Mouse (Mus musculus) testis, adult 2 months (tissue): ENCODE data around the gene Gcnt4. TPM values are rescaled to one million over a fixed set of nuclear protein-coding genes. Genes with fewer than 3 reads are reported as not detected.
A peak's percentile ranks its signal among the peaks of the same experiment; 100 is the strongest.

ENCODE experiments used
- H3K27ac ChIP-seq: fragments of 200-500 bp; 2 replicates; pipeline ENCODE4 v1.5.1; 2012; ENCODE audit warnings: low read depth, low read length; ENCODE audit not compliant: control insufficient read depth, insufficient read depth
- H3K27me3 ChIP-seq: fragments of 200-500 bp; 2 replicates; pipeline ENCODE4 v1.6.1; 2012; ENCODE audit warnings: mild to moderate bottlenecking, low read length, moderate library complexity; ENCODE audit not compliant: control insufficient read depth, insufficient read depth
- H3K36me3 ChIP-seq: fragments of 200-500 bp; 2 replicates; pipeline ENCODE4 v1.6.1; 2012; ENCODE audit warnings: mild to moderate bottlenecking, low read length; ENCODE audit not compliant: control insufficient read depth, insufficient read depth
- H3K4me1 ChIP-seq: fragments of 200-500 bp; 2 replicates; pipeline ENCODE4 v1.6.1; 2012; ENCODE audit warnings: low read length; ENCODE audit not compliant: control insufficient read depth, insufficient read depth
- H3K4me3 ChIP-seq: fragments of 200-500 bp; 2 replicates; pipeline ENCODE4 v1.5.1; 2012; ENCODE audit warnings: low read depth, mild to moderate bottlenecking, low read length, moderate library complexity, mixed read lengths; ENCODE audit not compliant: control insufficient read depth
- CTCF ChIP-seq: fragments of 200-500 bp; IDR thresholded peaks from 2 replicates; pipeline ENCODE4 v1.5.1; 2012; ENCODE audit warnings: low read depth, mild to moderate bottlenecking, inconsistent platforms, low read length, moderate library complexity; ENCODE audit not compliant: control insufficient read depth, insufficient read depth, insufficient replicate concordance
- POLR2A ChIP-seq: fragments of 200-500 bp; IDR thresholded peaks from 2 replicates; pipeline ENCODE4 v1.6.1; 2012; ENCODE audit warnings: low read depth, mild to moderate bottlenecking, inconsistent platforms, low read length, moderate library complexity; ENCODE audit not compliant: control insufficient read depth
- polyA plus RNA-seq: library from polyadenylated mRNA; depleted of rRNA; stranded (reverse); fragments of >200 nt; gene quantifications from 2 replicates; pipeline ENCODE4 v1.2.3, GENCODE M21; 2012; rRNA removed

The Gcnt4 gene
- polyA plus RNA-seq, 1 experiment, result 1.4 TPM

DNA sequence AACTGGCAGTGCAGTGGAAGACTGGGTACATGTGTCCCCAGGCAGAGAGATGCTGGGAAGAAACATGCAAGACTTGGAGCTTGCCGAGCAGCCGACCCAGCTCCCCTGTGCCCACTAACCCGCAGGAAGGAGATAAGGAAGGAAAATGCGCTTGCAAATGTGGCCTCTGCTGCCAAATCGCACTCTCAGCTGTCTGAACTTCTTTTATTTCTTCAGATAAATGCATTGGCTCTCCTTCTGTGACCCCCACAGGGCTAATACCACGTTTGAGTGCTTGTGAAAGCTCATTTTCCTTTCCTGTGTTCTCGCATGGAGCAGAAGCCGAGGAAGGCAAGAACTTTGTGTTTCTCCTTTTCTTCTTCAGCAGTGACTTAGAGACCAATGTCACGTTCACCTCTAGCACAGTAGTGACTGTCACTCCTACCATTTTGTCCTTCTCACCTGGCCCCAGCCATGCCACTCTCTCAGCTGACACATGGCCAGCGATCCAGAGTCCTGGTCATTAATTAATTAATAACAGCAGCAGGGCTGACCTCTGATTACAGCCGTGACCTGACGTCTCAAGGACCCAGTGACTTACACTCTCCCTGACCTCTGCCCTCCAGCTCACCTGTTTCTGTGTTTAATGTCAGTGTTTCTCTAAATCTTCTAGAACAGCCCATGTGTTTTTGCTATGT is 61.2 kb downstream of the Gcnt4 start:
- Histone ChIP-seq H3K4me1 (peaks cover 21% of the 10 kb centered on the region), H3K27me3 (no peaks in the 10 kb centered on the region), H3K27ac (0 out of 2 replicates have a peak overlapping the region, but pooled peaks have one; percentile 33), H3K36me3 (no peaks in the 10 kb centered on the region), H3K4me3 (no peak overlapping the region)
- no peak for TF ChIP-seq POLR2A
- no peak for TF ChIP-seq CTCF

DNA sequence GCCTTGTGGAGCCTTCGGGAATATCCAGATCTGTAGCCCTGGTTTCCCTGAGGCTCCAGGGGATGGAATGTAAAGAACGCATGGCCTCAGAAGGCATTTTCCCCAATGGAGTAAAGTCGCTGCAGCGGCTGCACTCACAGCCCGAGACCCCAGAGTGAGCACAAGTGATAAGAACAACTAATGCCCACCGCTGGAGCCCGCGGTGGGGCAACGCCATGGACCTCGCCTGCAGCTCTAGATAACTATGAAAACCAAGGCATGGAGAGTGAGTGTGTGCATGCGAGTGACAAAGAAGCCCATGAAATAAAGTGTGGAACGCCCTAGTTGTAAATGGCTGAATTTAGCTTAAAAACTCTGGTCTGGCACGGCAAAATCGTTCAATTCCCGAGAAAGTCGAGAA is 64.6 kb downstream of the Gcnt4 start:
- Histone ChIP-seq H3K27ac (no peak overlapping the region), H3K4me1 (peaks cover 6% of the 10 kb centered on the region; the same call in 1 of the 2 replicates), H3K4me3 (no peak overlapping the region), H3K36me3 (no peaks in the 10 kb centered on the region), H3K27me3 (no peaks in the 10 kb centered on the region)
- TF ChIP-seq POLR2A (no peak), CTCF (no peak)

GRCm38 (mm10) chr13:96990045-96990444 is 65.6 kb downstream of the Gcnt4 start:
- H3K27ac ChIP-seq, result no peak overlapping the region
- no peaks in the 10 kb centered on the region for H3K27me3 ChIP-seq
- TF ChIP-seq POLR2A, result no peak
- no peak for TF ChIP-seq CTCF

GRCm38 (mm10) chr13:96990561-96991265 is 66.2 kb downstream of the Gcnt4 start:
- H3K36me3 ChIP-seq, result no peaks in the 10 kb centered on the region
- H3K27me3 ChIP-seq, result no peaks in the 10 kb centered on the region
- H3K4me3 ChIP-seq, result no peak overlapping the region
- no peak overlapping the region for H3K27ac ChIP-seq
- TF ChIP-seq POLR2A (no peak), CTCF (no peak)
- peaks cover 2% of the 10 kb centered on the region; the same call in 1 of the 2 replicates for H3K4me1 ChIP-seq

More at GRCm38 (mm10) chr13:96990045-96990444, 65.6 kb downstream of the Gcnt4 start:
- Histone ChIP-seq H3K4me1 (peaks cover 4% of the 10 kb centered on the region; the same call in 1 of the 2 replicates), H3K4me3 (no peak overlapping the region), H3K36me3 (no peaks in the 10 kb centered on the region)

GRCm38 (mm10) chr13:96993291-96993989 is 69.0 kb downstream of the Gcnt4 start:
- Histone ChIP-seq H3K27me3 (no peaks in the 10 kb centered on the region), H3K36me3 (no peaks in the 10 kb centered on the region), H3K4me1 (peaks cover 2% of the 10 kb centered on the region; the same call in 1 of the 2 replicates), H3K4me3 (no peak overlapping the region), H3K27ac (no peak overlapping the region)
- no peak for TF ChIP-seq POLR2A
- TF ChIP-seq CTCF, result no peak

GRCm38 (mm10) chr13:96995243-96995642 is 70.8 kb downstream of the Gcnt4 start:
- no peak overlapping the region for H3K27ac ChIP-seq
- no peak overlapping the region for H3K4me3 ChIP-seq
- no peak for TF ChIP-seq POLR2A
- no peak for TF ChIP-seq CTCF
- H3K4me1 ChIP-seq, result no peaks in the 10 kb centered on the region; the same call in 1 of the 2 replicates
- H3K27me3 ChIP-seq, result no peaks in the 10 kb centered on the region
- no peaks in the 10 kb centered on the region for H3K36me3 ChIP-seq

DNA sequence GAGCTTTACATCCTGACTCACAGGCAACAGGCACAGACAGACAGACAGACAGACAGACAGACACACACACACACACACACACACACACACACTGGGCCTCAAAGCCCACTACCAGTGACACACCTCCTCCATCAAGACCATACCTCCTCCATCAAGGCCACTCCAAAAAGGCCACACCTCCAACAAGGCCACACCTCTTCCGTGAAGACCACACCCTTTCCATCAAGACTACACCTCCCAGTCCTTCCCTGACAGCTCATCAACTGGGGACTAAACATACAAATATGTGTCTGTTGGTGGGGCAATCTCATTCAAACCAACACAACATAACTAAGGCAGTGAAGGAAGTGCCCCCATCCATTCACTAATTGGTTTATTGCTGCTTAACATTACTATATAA is 72.6 kb downstream of the Gcnt4 start:
- no peaks in the 10 kb centered on the region for H3K27me3 ChIP-seq
- peak overlapping the region; percentile 11; the same call in 1 of the 2 replicates for H3K4me3 ChIP-seq
- TF ChIP-seq POLR2A (no peak), CTCF (no peak)
- H3K4me1 ChIP-seq, result no peaks in the 10 kb centered on the region; the same call in 1 of the 2 replicates
- no peaks in the 10 kb centered on the region for H3K36me3 ChIP-seq
- no peak overlapping the region for H3K27ac ChIP-seq

Other genes starting within 250 kb of the Gcnt4 start
- 4.6 TPM in 2 replicates for gene Ankrd31, start 176.4 kb upstream of the Gcnt4 start, polyA plus RNA-seq
- 2,075 and 2,753 TPM in 2 replicates for gene 1700029F12Rik, start 109.7 kb downstream of the Gcnt4 start, polyA plus RNA-seq
- gene Fam169a, start 142.6 kb downstream of the Gcnt4 start, polyA plus RNA-seq, result 4.1 and 4.4 TPM in 2 replicates
- gene Gm6169, start 174.5 kb downstream of the Gcnt4 start, polyA plus RNA-seq, result not detected in 2 replicates
- 13.4 and 14.2 TPM in 2 replicates for gene Gfm2, start 213.2 kb downstream of the Gcnt4 start, polyA plus RNA-seq
- 26.9 and 28.4 TPM in 2 replicates for gene Nsa2, start 213.2 kb downstream of the Gcnt4 start, polyA plus RNA-seq